Mouse (Mus musculus) small intestine, adult 2 months (tissue): ENCODE results near the gene Slc25a16.

Source experiments
- CTCF ChIP-seq: fragments of 200-500 bp; IDR thresholded peaks from 2 replicates; pipeline ENCODE4 v1.5.1; 2012; ENCODE audit warnings: low read depth, mild to moderate bottlenecking, control low read depth, inconsistent platforms, low read length, moderate library complexity, mixed read lengths; ENCODE audit not compliant: insufficient replicate concordance, insufficient read length; ENCODE audit errors: extremely low read depth
- POLR2A ChIP-seq: fragments of 200-500 bp; IDR thresholded peaks from 2 replicates; pipeline ENCODE4 v1.6.1; 2012; ENCODE audit warnings: low read depth, mild to moderate bottlenecking, control low read depth, inconsistent platforms, low read length, moderate library complexity

DNA sequence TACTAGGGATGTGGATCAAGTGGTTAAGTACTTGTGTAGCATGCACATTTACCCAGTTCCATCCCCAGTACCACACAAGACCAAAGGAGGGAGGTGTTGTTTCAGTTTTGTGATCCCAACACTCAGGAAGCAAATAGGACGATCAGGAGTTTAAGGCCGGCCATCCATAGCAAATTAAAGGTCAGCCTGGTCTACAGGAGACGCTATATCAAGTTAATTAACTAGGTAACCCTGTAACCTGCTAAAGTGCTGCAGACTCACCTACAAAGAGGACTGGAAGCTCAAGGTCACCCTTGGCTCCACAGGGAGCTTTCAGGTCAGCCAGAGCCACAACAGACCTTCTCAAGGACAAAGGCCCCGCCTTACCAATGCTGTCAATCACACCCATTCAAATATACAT is 23.7 kb upstream of the Slc25a16 start:
- TF ChIP-seq POLR2A: no peak
- TF ChIP-seq CTCF: no peak
